Mouse (Mus musculus): Measurements from ENCODE around the gene Rad51d. TPM values are rescaled to one million over a fixed set of nuclear protein-coding genes. Genes with fewer than 3 reads are reported as not detected.
A peak's percentile ranks its signal among the peaks of the same experiment; 100 is the strongest.

Rad51d gene
- polyA plus RNA-seq, 1 experiment from 2014 or later, result 14.5 TPM

GRCm38 (mm10) chr11:82866850-82867564 lies 23.4 kb downstream of the Rad51d start:
- no peak for ATAC-seq (ENCODE audit: low read depth)

GRCm38 (mm10) chr11:82865957-82866356 lies 24.5 kb downstream of the Rad51d start:
- ATAC-seq (ENCODE audit: low read depth) (no peak), DNase-seq (ENCODE audit: low spot score) (no peak)
- Histone ChIP-seq H3K9ac (ENCODE audit: low read depth, low read length) (no peak overlapping the region), H3K4me3 (ENCODE audit: low read depth, low read length) (no peak overlapping the region), H3K27me3 (replicated peaks; ENCODE audit: control insufficient read depth, insufficient read depth, low read length) (no peaks in the 10 kb centered on the region), H3K27ac (replicated peaks; ENCODE audit: low read depth, low read length) (no peak overlapping the region), H3K4me1 (ENCODE audit: control insufficient read depth, insufficient read depth, low read length) (no peaks in the 10 kb centered on the region), H3K9me3 (ENCODE audit: control insufficient read depth, low read length) (no peaks in the 10 kb centered on the region), H3K36me3 (ENCODE audit: control insufficient read depth, insufficient read depth, low read length) (no peaks in the 10 kb centered on the region), H3K4me2 (ENCODE audit: low read depth, low read length) (no peak overlapping the region)
- 74% methylated on average over 10 of the region's 10 CpGs for WGBS

More at GRCm38 (mm10) chr11:82866850-82867564, 23.4 kb downstream of the Rad51d start:
- Histone ChIP-seq H3K4me1 (ENCODE audit: control insufficient read depth, insufficient read depth, low read length) (no peaks in the 10 kb centered on the region), H3K27ac (replicated peaks; ENCODE audit: low read depth, low read length) (no peak overlapping the region), H3K9ac (ENCODE audit: low read depth, low read length) (no peak overlapping the region), H3K9me3 (ENCODE audit: control insufficient read depth, low read length) (no peaks in the 10 kb centered on the region), H3K36me3 (ENCODE audit: control insufficient read depth, insufficient read depth, low read length) (no peaks in the 10 kb centered on the region), H3K27me3 (replicated peaks; ENCODE audit: control insufficient read depth, insufficient read depth, low read length) (no peaks in the 10 kb centered on the region), H3K4me2 (ENCODE audit: low read depth, low read length) (no peak overlapping the region), H3K4me3 (ENCODE audit: low read depth, low read length) (no peak overlapping the region)
- 42% methylated on average over 7 of the region's 7 CpGs for WGBS
- no peak for DNase-seq (ENCODE audit: low spot score)

DNA sequence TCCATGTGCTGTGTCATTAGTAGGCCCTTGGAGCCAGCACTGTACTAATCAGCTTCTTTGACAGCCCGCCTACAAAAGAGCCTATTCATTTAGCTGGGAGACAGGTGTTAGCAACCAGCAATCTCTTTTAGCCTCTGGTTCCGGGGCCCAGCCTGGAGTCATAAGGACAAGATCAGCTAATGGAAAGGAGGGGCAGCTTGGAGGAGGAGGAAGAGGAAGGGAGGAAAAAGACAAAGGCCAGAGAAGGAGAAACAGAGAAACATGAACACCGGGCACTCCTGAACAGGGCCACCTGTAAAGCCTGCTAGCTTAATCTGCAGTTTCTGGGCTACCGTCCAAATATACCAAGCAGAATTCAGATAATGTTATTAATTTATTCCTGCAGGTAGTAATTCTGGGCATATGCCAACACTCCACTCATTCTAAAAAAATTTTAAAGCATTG lies 26.9 kb downstream of the Rad51d start:
- WGBS, result 40% methylated on average over 4 of the region's 4 CpGs
- Histone ChIP-seq H3K4me3 (ENCODE audit: low read depth, low read length) (no peak overlapping the region), H3K9me3 (ENCODE audit: control insufficient read depth, low read length) (no peaks in the 10 kb centered on the region), H3K4me2 (ENCODE audit: low read depth, low read length) (no peak overlapping the region), H3K36me3 (ENCODE audit: control insufficient read depth, insufficient read depth, low read length) (no peaks in the 10 kb centered on the region), H3K9ac (ENCODE audit: low read depth, low read length) (no peak overlapping the region), H3K27ac (replicated peaks; ENCODE audit: low read depth, low read length) (no peak overlapping the region), H3K4me1 (ENCODE audit: control insufficient read depth, insufficient read depth, low read length) (no peaks in the 10 kb centered on the region), H3K27me3 (replicated peaks; ENCODE audit: control insufficient read depth, insufficient read depth, low read length) (no peaks in the 10 kb centered on the region)
- ATAC-seq (ENCODE audit: low read depth), result peak; percentile 55; the same call in 1 of the 2 replicates
- peak; percentile 29 for DNase-seq (ENCODE audit: low spot score)

DNA sequence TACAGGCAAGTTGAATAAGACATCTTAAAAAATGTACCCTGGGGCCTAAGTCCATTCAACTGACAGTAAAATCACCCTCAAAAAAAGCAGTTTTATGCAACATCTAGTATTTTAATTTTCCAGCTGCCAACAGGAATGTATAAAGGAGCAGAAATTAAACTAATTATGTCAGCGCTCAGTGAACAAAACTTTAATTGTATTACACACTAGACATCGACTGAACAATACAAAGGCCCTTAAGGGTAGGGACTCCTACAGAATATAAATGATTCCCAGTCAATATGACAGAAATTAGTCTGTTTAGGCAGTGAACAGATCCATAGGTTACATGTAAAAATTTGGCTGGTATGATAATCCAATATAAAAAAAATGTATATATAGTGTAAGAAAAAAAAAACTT lies 27.4 kb downstream of the Rad51d start:
- Histone ChIP-seq H3K36me3 (ENCODE audit: control insufficient read depth, insufficient read depth, low read length) (no peaks in the 10 kb centered on the region), H3K4me2 (ENCODE audit: low read depth, low read length) (no peak overlapping the region), H3K4me3 (ENCODE audit: low read depth, low read length) (no peak overlapping the region), H3K4me1 (ENCODE audit: control insufficient read depth, insufficient read depth, low read length) (no peaks in the 10 kb centered on the region), H3K27me3 (replicated peaks; ENCODE audit: control insufficient read depth, insufficient read depth, low read length) (no peaks in the 10 kb centered on the region), H3K9ac (ENCODE audit: low read depth, low read length) (no peak overlapping the region), H3K9me3 (ENCODE audit: control insufficient read depth, low read length) (no peaks in the 10 kb centered on the region), H3K27ac (replicated peaks; ENCODE audit: low read depth, low read length) (no peak overlapping the region)
- DNase-seq (ENCODE audit: low spot score), result no peak
- no peak for ATAC-seq (ENCODE audit: low read depth)
- WGBS, result 64% methylated on average over 2 of the region's 2 CpGs

DNA sequence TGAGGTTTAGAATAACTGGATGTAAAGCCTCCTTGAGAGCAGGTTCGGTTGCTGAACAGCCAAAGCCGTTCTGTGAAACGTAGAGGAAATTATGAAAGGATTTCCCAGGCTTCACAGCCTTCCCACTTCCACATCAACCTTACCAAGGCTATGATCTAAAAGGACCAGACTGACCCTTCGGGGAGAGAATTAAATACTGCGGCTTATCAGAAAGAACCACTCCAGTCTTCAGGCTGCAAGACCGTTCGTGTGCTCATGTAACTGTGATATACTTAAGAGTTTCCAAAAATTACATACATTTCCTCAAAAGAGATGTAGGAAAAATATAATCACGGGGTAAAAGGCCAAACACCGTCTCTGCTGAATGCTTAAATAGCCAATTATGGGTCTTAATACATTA lies 27.8 kb downstream of the Rad51d start:
- Histone ChIP-seq H3K4me2 (ENCODE audit: low read depth, low read length) (no peak overlapping the region), H3K27ac (replicated peaks; ENCODE audit: low read depth, low read length) (no peak overlapping the region), H3K9ac (ENCODE audit: low read depth, low read length) (no peak overlapping the region), H3K4me3 (ENCODE audit: low read depth, low read length) (no peak overlapping the region), H3K9me3 (ENCODE audit: control insufficient read depth, low read length) (no peaks in the 10 kb centered on the region), H3K36me3 (ENCODE audit: control insufficient read depth, insufficient read depth, low read length) (no peaks in the 10 kb centered on the region), H3K27me3 (replicated peaks; ENCODE audit: control insufficient read depth, insufficient read depth, low read length) (no peaks in the 10 kb centered on the region), H3K4me1 (ENCODE audit: control insufficient read depth, insufficient read depth, low read length) (no peaks in the 10 kb centered on the region)
- WGBS, result 79% methylated on average over 9 of the region's 9 CpGs
- DNase-seq (ENCODE audit: low spot score) (no peak), ATAC-seq (ENCODE audit: low read depth) (no peak)

DNA sequence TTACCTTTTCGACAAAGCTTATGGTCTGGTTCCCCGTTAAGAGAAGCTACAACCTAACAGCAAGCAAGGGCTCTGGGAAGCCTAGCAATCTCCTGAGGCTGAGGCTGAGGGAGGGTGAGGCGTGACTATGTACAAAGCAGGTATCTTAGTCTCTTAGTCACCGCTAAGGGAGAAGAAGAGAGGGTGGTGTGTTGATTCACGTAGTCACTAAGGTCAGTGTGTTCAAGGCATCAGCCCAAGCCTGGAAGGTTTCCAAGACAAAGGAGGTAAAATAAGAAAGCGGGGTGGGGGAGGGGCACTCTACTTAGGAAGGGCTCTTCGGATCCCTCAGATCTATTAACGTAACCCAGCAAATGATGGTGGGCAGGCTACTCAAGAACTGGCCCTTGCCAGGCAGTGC lies 28.9 kb downstream of the Rad51d start:
- Histone ChIP-seq H3K4me1 (ENCODE audit: control insufficient read depth, insufficient read depth, low read length) (no peaks in the 10 kb centered on the region), H3K27ac (replicated peaks; ENCODE audit: low read depth, low read length) (no peak overlapping the region), H3K4me3 (ENCODE audit: low read depth, low read length) (no peak overlapping the region), H3K36me3 (ENCODE audit: control insufficient read depth, insufficient read depth, low read length) (no peaks in the 10 kb centered on the region), H3K9ac (ENCODE audit: low read depth, low read length) (no peak overlapping the region), H3K27me3 (replicated peaks; ENCODE audit: control insufficient read depth, insufficient read depth, low read length) (no peaks in the 10 kb centered on the region), H3K4me2 (ENCODE audit: low read depth, low read length) (no peak overlapping the region), H3K9me3 (ENCODE audit: control insufficient read depth, low read length) (no peaks in the 10 kb centered on the region)
- no peak for DNase-seq (ENCODE audit: low spot score)
- WGBS, result 63% methylated on average over 8 of the region's 8 CpGs
- no peak for ATAC-seq (ENCODE audit: low read depth)

DNA sequence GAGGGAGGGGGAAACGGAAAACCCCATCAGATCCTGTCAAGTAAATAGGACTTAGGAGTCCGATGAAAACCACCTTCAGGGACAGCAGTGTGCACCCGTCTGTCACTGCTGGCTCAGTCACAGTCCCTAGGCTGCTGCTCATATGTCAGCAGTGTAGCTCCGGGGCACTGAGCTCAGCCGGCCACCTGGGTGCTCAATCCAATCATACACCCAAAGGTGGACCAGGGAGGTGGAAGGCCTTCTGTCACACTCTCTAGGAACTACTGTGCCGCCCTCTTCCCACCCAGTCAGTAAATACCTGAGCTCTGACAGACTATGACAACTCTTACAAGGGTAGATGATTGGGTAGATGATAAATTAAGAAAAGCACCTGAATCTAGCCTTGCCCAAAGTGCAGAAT lies 29.7 kb downstream of the Rad51d start:
- Histone ChIP-seq H3K4me2 (ENCODE audit: low read depth, low read length) (no peak overlapping the region), H3K9ac (ENCODE audit: low read depth, low read length) (no peak overlapping the region), H3K4me3 (ENCODE audit: low read depth, low read length) (no peak overlapping the region), H3K36me3 (ENCODE audit: control insufficient read depth, insufficient read depth, low read length) (no peaks in the 10 kb centered on the region), H3K4me1 (ENCODE audit: control insufficient read depth, insufficient read depth, low read length) (no peaks in the 10 kb centered on the region), H3K9me3 (ENCODE audit: control insufficient read depth, low read length) (no peaks in the 10 kb centered on the region), H3K27me3 (replicated peaks; ENCODE audit: control insufficient read depth, insufficient read depth, low read length) (no peaks in the 10 kb centered on the region), H3K27ac (replicated peaks; ENCODE audit: low read depth, low read length) (no peak overlapping the region)
- no peak for DNase-seq (ENCODE audit: low spot score)
- ATAC-seq (ENCODE audit: low read depth), result no peak
- 71% methylated on average over 6 of the region's 6 CpGs for whole genome bisulfite sequencing

- no peaks in the 10 kb centered on the region for H3K9me3 ChIP-seq (ENCODE audit: control insufficient read depth, low read length)
- 70% methylated on average over 13 of the region's 13 CpGs for WGBS
- H3K4me3 ChIP-seq (ENCODE audit: low read depth, low read length), result no peak overlapping the region
- H3K27ac ChIP-seq (replicated peaks; ENCODE audit: low read depth, low read length), result no peak overlapping the region
- H3K9ac ChIP-seq (ENCODE audit: low read depth, low read length), result no peak overlapping the region
- no peaks in the 10 kb centered on the region for H3K4me1 ChIP-seq (ENCODE audit: control insufficient read depth, insufficient read depth, low read length)
- ATAC-seq (ENCODE audit: low read depth), result no peak
- no peak for DNase-seq (ENCODE audit: low spot score)
- no peaks in the 10 kb centered on the region for H3K36me3 ChIP-seq (ENCODE audit: control insufficient read depth, insufficient read depth, low read length)
- no peak overlapping the region for H3K4me2 ChIP-seq (ENCODE audit: low read depth, low read length)
- no peaks in the 10 kb centered on the region for H3K27me3 ChIP-seq (replicated peaks; ENCODE audit: control insufficient read depth, insufficient read depth, low read length)
These were observed 33.0 kb downstream of the Rad51d start for GRCm38 (mm10) chr11:82857307-82857848.

- WGBS, result 72% methylated on average over 10 of the region's 10 CpGs
- no peak for ATAC-seq (ENCODE audit: low read depth)
- no peak for DNase-seq (ENCODE audit: low spot score)
These were observed 34.4 kb downstream of the Rad51d start for GRCm38 (mm10) chr11:82856032-82856431.

More at GRCm38 (mm10) chr11:82856032-82856431, 34.4 kb downstream of the Rad51d start:
- Histone ChIP-seq H3K4me1 (ENCODE audit: control insufficient read depth, insufficient read depth, low read length) (no peaks in the 10 kb centered on the region), H3K36me3 (ENCODE audit: control insufficient read depth, insufficient read depth, low read length) (no peaks in the 10 kb centered on the region), H3K27me3 (replicated peaks; ENCODE audit: control insufficient read depth, insufficient read depth, low read length) (no peaks in the 10 kb centered on the region), H3K9me3 (ENCODE audit: control insufficient read depth, low read length) (no peaks in the 10 kb centered on the region), H3K4me2 (ENCODE audit: low read depth, low read length) (no peak overlapping the region), H3K27ac (replicated peaks; ENCODE audit: low read depth, low read length) (no peak overlapping the region), H3K4me3 (ENCODE audit: low read depth, low read length) (no peak overlapping the region), H3K9ac (ENCODE audit: low read depth, low read length) (no peak overlapping the region)

Data from embryonic facial prominence, embryonic 14.5 days (tissue).